Mouse (Mus musculus) embryonic facial prominence, embryonic 12.5 days (tissue): Measurements from ENCODE around the gene Kiss1. TPM values are rescaled to one million over a fixed set of nuclear protein-coding genes. Genes with fewer than 3 reads are reported as not detected.

ENCODE experiments used
- ATAC-seq: fragments of 200-750 bp; cut with Nextera tagmentation; 2 replicates; pipeline ENCODE4 v1.8.0; 2017; ENCODE audit not compliant: insufficient number of reproducible peaks, insufficient read depth, low FRiP score, low TSS enrichment
- H3K27ac ChIP-seq: fragments of 300-500 bp; sonication (generic); 2 replicates; pipeline ENCODE4 v1.5.1; 2016; ENCODE audit warnings: mild to moderate bottlenecking
- H3K27me3 ChIP-seq: fragments of 300-500 bp; sonication (generic); 2 replicates; pipeline ENCODE4 v1.6.1; 2016; ENCODE audit warnings: mild to moderate bottlenecking, moderate library complexity
- H3K36me3 ChIP-seq: fragments of 300-500 bp; sonication (generic); 2 replicates; pipeline ENCODE4 v1.6.1; 2016; ENCODE audit warnings: mild to moderate bottlenecking
- H3K4me1 ChIP-seq: fragments of 300-500 bp; sonication (generic); 2 replicates; pipeline ENCODE4 v1.6.1; 2016
- H3K4me2 ChIP-seq: fragments of 300-500 bp; sonication (generic); replicated peaks from 2 replicates; pipeline ENCODE4 v1.6.1; 2016; ENCODE audit warnings: mild to moderate bottlenecking, moderate library complexity
- H3K4me3 ChIP-seq: fragments of 300-500 bp; sonication (generic); 2 replicates; pipeline ENCODE4 v1.5.1; 2016; ENCODE audit warnings: mild to moderate bottlenecking
- H3K9ac ChIP-seq: fragments of 300-500 bp; sonication (generic); 2 replicates; pipeline ENCODE4 v1.6.1; 2016; ENCODE audit warnings: mild to moderate bottlenecking, moderate library complexity
- H3K9me3 ChIP-seq: fragments of 300-500 bp; sonication (generic); 2 replicates; pipeline ENCODE4 v1.6.1; 2016; ENCODE audit warnings: mild to moderate bottlenecking, moderate library complexity
- WGBS: fragments of 180-500 bp; shearing (Covaris S2); methylation state at CpG from one replicate; pipeline ENCODE4 v1.1.7; 2016; 5-methylcytosine and 5-hydroxymethylcytosine counted together
- polyA plus RNA-seq: library from polyadenylated mRNA; unstranded; fragments of >200 nt; fragmentation: Nextera tagmentation; extraction: Ambion mirVana; gene quantifications from 2 replicates; pipeline ENCODE4 v1.2.1, GENCODE M21; 2016

Gene Kiss1
- polyA plus RNA-seq, 1 experiment from 2014 or later, result not detected

DNA sequence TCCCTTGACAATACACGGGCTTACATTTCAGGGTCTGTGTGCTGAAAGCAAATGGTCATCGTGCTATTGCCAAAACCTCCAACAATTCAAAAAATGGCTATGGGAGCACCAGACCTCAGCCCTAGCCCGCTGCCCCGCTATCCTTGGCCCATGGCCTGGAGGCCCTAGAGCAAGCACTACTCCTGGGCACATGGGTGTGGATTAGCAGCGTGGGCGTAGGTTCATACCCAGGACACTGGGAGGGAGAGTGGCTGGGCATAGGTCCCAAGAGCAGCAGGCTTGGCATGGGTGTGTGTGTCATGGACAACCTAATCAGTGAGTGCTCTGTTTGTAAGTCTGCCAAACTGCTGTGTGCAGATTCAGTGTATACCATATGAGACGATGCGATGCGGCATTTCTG is 25.3 kb upstream of the Kiss1 start:
- ATAC-seq, result no peak
- no peak overlapping the region for H3K9ac ChIP-seq
- no peak overlapping the region for H3K4me2 ChIP-seq
- H3K36me3 ChIP-seq, result no peaks in the 10 kb centered on the region
- 0 out of 2 replicates have a peak overlapping the region, but pooled peaks have one; percentile 41 for H3K27ac ChIP-seq
- H3K4me3 ChIP-seq, result no peak overlapping the region
- H3K4me1 ChIP-seq, result peaks cover 26% of the 10 kb centered on the region
- 81% methylated on average over 9 of the region's 9 CpGs for WGBS
- H3K27me3 ChIP-seq, result peaks cover 23% of the 10 kb centered on the region
- H3K9me3 ChIP-seq, result no peaks in the 10 kb centered on the region

DNA sequence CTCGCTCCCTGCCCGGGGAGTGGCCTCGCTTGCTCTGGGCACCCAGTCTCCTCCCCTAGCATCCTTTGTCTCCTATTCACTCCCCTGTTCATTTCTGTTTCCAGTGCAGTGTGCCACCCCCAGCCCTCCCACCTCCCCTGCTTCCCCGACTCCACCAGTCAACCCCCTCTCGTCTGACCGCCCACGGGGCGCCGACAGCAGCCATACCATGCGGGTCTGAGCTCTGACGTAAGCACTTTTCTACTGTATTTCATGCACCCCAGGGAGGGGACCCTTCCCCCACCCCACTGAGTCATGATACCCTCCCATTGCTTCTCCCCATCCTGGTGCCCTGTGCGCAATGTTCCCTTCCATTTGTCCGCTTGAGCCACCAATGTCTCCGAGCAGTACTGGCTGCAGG is 22.9 kb upstream of the Kiss1 start:
- Histone ChIP-seq H3K27ac (no peak overlapping the region), H3K9ac (no peak overlapping the region)
- ATAC-seq, result no peak

DNA sequence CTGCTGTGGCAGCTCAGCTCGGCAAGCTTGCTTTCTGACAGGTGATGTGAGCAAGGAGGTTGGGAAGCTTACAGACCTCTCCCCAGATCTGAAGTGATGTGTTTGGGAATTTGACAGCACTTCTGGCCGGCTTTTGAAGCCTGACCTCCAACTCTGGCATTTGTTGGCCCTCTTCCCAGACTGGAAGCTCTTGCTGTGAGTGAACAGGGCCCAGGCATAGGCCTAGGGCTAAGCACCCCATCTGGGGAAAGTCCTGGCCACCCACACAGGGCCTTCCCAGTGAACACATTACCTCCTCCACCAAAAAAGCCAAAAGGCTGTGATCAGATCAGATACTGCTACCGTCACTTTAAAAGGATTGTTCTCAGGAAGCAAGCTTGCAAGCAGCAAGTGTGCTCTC is 19.1 kb upstream of the Kiss1 start:
- H3K27ac ChIP-seq, result no peak overlapping the region
- ATAC-seq, result no peak
- peaks cover 17% of the 10 kb centered on the region for H3K27me3 ChIP-seq
- no peak overlapping the region for H3K9ac ChIP-seq
- no peaks in the 10 kb centered on the region for H3K36me3 ChIP-seq
- WGBS, result 24% methylated on average over 3 of the region's 3 CpGs
- H3K4me1 ChIP-seq, result peaks cover 16% of the 10 kb centered on the region; the same call in 1 of the 2 replicates
- H3K4me3 ChIP-seq, result no peak overlapping the region
- H3K4me2 ChIP-seq, result no peak overlapping the region
- no peaks in the 10 kb centered on the region for H3K9me3 ChIP-seq

More for the DNA sequence above, 22.9 kb upstream of the Kiss1 start:
- H3K27me3 ChIP-seq, result peaks cover 23% of the 10 kb centered on the region
- no peaks in the 10 kb centered on the region for H3K9me3 ChIP-seq
- H3K4me2 ChIP-seq, result peak overlapping the region; percentile 27
- WGBS, result 35% methylated on average over 14 of the region's 14 CpGs
- H3K4me1 ChIP-seq, result peaks cover 36% of the 10 kb centered on the region
- no peak overlapping the region for H3K4me3 ChIP-seq
- no peaks in the 10 kb centered on the region for H3K36me3 ChIP-seq

DNA sequence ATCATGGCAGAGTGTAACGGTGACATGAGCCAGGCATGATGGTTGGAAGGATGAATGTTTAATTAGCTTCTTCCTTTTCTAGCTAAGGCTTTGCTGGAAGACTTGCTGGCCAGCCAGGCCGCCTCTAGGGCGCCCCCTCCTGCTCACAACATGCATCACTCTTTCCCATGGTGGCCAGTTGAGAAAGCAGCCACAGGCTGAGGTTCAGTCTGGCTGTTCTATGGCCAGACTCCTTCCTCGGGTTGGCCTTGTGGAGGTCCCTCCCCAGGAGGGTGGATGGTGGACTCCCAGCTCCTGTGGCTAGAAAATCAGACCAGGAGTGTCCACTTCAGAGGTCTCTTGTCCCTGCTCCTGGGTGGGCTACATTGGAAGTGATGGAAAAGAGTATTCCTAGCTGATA is 14.8 kb upstream of the Kiss1 start:
- H3K4me1 ChIP-seq, result peaks cover 10% of the 10 kb centered on the region; the same call in 1 of the 2 replicates
- ATAC-seq, result no peak
- H3K27me3 ChIP-seq, result no peaks in the 10 kb centered on the region
- H3K9me3 ChIP-seq, result no peaks in the 10 kb centered on the region
- no peaks in the 10 kb centered on the region for H3K36me3 ChIP-seq
- 11% methylated on average over 4 of the region's 4 CpGs for WGBS
- H3K4me2 ChIP-seq, result no peak overlapping the region
- no peak overlapping the region for H3K4me3 ChIP-seq
- H3K9ac ChIP-seq, result no peak overlapping the region
- no peak overlapping the region for H3K27ac ChIP-seq

DNA sequence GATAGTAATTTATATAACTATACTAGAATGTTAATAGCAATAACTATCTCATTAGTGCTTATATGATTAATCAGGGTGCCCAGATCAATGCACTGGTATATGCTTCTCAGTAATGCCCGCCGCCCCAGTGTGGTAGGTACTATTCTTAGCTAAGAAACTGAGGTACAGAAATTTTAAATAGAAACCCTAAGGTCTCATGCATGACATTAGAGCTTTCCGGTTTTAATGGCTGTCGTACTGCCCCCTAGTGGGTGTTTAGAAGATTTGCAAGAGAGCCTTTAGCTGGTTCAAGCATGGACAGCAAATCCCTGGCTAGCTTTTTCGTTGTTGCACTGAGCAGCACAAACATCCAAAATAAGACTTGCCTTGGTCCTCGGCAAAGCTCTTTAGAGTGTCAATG is 14.4 kb upstream of the Kiss1 start:
- Histone ChIP-seq H3K27ac (no peak overlapping the region), H3K4me1 (peaks cover 10% of the 10 kb centered on the region; the same call in 1 of the 2 replicates), H3K9ac (no peak overlapping the region), H3K27me3 (no peaks in the 10 kb centered on the region; the same call in 1 of the 2 replicates), H3K4me2 (no peak overlapping the region), H3K36me3 (no peaks in the 10 kb centered on the region), H3K4me3 (no peak overlapping the region), H3K9me3 (no peaks in the 10 kb centered on the region)
- WGBS, result 19% methylated on average over 6 of the region's 6 CpGs
- no peak for ATAC-seq

DNA sequence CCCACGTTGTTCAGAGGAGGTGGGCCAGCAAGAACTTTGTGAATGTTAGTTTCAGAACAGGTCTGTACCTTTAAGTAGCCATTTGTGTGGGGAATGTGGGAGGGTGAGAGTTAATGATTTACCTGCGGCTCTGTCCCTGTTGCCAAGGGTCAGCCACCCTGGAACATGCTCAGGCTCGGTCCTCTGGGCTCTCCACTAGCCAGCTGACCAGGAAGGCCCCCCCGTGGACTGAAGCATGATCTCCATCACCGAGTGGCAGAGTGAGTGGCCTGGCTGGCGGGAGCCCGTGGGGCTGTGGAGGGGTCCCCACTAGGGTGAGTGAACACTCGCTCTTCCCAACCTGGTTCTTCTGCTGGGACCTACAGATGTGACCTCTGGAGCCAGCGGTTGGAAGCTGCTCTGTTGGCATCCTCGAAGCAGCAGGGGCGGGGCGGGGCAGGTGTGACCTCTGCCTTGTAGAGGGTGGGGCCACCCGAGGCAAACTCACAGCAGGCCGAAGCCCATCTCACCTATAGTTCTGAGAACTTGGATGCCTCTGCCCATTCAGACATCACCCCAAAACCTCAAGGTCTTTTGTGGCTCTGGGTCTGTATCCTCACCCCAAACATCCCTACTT is 11.9 kb upstream of the Kiss1 start, which contains the start of gene Golt1a:
TSS of gene Golt1a (plus strand) at position 149 of the 616 bp plus-strand sequence.
- no peak for ATAC-seq
- H3K9ac ChIP-seq, result no peak within 1 kb of the TSS
- H3K4me2 ChIP-seq, result no peak within 1 kb of the TSS

DNA sequence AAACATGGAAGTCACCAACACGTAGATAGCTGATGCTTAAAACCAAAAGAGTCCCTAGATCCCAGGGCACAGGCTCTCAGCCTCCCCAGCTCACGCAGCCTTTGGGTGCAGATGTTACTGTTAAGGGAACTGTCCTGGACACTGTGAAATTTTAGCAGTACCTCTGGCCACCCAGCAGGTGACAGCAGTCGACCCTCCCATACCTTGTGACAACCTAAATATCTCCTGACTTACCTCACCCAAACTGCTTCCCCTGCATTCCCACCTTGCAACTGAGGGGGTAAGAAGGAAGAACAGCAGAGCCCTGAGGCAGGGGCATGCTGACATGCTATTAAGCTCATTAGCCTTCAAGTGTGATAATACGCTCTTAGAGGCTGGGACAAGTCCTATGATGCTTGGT is 10.4 kb upstream of the Kiss1 start:
- ATAC-seq, result 0 out of 2 replicates have a peak, but pooled peaks have one; percentile 31
- WGBS, result 49% methylated on average over 4 of the region's 4 CpGs
- no peaks in the 10 kb centered on the region for H3K9me3 ChIP-seq

More for the DNA sequence above, 11.9 kb upstream of the Kiss1 start, which contains the start of gene Golt1a:
- Histone ChIP-seq H3K9me3 (no peaks in the 10 kb centered on the region), H3K36me3 (no peaks in the 10 kb centered on the region), H3K27ac (no peak within 1 kb of the TSS), H3K4me1 (peaks cover 9% of the 10 kb centered on the region; the same call in 1 of the 2 replicates), H3K27me3 (no peaks in the 10 kb centered on the region; the same call in 1 of the 2 replicates), H3K4me3 (no peak within 1 kb of the TSS)
- WGBS, result 66% methylated on average over 14 of the region's 14 CpGs

DNA sequence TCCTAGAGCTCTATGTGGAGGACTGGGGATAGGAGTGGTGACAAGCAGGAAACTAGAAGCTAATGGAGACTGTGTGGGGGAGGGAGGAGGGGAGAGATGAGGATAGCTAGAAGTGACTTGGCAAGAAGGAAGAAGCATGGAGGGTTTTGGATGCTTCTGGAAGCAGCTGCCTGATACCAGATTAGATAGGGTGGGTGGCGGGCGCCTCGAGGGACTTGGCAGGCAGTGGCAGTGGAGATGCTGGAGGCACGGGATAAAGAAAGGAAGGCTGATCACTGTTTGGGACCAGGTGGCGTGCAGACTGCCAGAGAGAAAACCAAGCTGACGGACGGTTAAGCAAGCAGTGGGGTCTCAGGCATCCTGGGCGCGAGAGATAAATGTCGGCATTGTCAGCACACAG is 9.7 kb upstream of the Kiss1 start:
- H3K4me1 ChIP-seq, result peaks cover 9% of the 10 kb centered on the region; the same call in 1 of the 2 replicates
- 14% methylated on average over 10 of the region's 10 CpGs for WGBS

More for the DNA sequence above, 10.4 kb upstream of the Kiss1 start:
- Histone ChIP-seq H3K9ac (no peak overlapping the region), H3K4me2 (no peak overlapping the region), H3K27me3 (no peaks in the 10 kb centered on the region; the same call in 1 of the 2 replicates), H3K36me3 (no peaks in the 10 kb centered on the region), H3K4me1 (peaks cover 9% of the 10 kb centered on the region; the same call in 1 of the 2 replicates), H3K27ac (no peak overlapping the region), H3K4me3 (no peak overlapping the region)

DNA sequence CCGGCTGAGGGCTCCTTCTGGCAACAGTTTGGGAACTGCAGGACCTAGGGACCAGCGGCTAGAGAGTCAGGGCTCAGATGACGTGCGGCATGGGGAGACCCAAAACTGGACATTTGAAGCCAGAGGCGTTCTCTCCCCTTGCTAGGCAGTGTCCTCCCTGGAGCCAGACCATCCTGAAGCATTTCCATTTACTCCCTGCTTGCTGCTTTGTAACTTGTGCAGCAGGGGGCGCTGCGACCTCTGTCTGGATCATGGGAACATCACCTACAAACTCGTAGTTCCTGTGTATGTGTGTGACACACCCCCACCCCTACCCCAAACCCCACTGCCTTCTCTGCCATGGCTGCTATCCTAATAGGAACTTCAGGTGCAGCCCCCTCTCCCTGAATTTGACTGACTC is 7.3 kb upstream of the Kiss1 start:
- Histone ChIP-seq H3K4me1 (peaks cover 9% of the 10 kb centered on the region; the same call in 1 of the 2 replicates), H3K27ac (no peak overlapping the region), H3K27me3 (no peaks in the 10 kb centered on the region; the same call in 1 of the 2 replicates), H3K9me3 (0 out of 2 replicates have a peak, but pooled peaks cover 6% of the 10 kb centered on the region), H3K4me2 (no peak overlapping the region), H3K36me3 (no peaks in the 10 kb centered on the region), H3K9ac (no peak overlapping the region), H3K4me3 (no peak overlapping the region)
- no peak for ATAC-seq
- WGBS, result 19% methylated on average over 8 of the region's 8 CpGs

More for the DNA sequence above, 9.7 kb upstream of the Kiss1 start:
- ATAC-seq, result no peak
- Histone ChIP-seq H3K4me3 (no peak overlapping the region), H3K4me2 (peak overlapping the region; percentile 8; the same call in 1 of the 2 replicates), H3K27ac (no peak overlapping the region), H3K9me3 (no peaks in the 10 kb centered on the region), H3K36me3 (no peaks in the 10 kb centered on the region), H3K27me3 (no peaks in the 10 kb centered on the region; the same call in 1 of the 2 replicates), H3K9ac (peak overlapping the region; percentile 5; the same call in 1 of the 2 replicates)

DNA sequence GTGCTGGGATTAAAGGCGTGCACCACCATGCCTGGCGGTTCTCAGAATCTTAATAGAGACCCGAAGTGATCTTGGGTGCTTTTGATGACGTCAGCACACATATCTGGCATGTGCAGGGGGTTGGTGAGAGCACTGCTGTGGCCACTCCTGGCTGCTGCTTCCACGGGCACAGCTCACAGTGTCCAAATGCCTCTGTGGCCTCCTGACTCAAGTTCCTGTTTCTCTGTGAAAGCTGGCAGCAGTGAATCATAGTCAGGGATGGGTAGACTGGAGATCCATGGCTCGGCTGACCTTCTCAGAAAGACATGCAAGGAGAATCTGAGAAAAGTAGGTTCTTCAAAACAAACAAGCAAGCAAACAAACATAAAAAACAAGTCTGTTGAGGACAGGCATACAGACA is 5.9 kb upstream of the Kiss1 start:
- peaks cover 9% of the 10 kb centered on the region; the same call in 1 of the 2 replicates for H3K4me1 ChIP-seq
- no peak for ATAC-seq

DNA sequence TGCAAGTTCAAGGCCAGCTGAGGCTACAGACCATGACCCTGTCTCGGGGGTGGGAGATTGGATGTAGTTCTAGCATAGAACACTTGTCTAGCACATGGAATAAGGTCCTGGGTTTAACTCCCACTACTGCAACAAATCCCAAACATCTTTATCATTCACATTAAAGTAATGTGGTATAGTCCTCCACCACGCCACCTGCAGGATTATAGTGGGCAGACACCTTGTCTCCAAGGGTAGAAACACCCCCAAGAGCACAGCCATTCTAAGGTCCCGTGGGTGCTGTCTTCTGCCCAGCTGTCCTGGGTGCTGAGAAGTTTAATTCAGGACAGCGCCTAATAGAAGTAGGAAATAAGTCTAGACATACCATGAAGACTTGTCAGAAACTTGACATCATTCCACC is 5.1 kb upstream of the Kiss1 start:
- H3K4me3 ChIP-seq, result no peak overlapping the region
- ATAC-seq, result no peak
- H3K9ac ChIP-seq, result no peak overlapping the region
- 0 out of 2 replicates have a peak, but pooled peaks cover 6% of the 10 kb centered on the region for H3K9me3 ChIP-seq
- no peak overlapping the region for H3K4me2 ChIP-seq
- H3K27me3 ChIP-seq, result no peaks in the 10 kb centered on the region; the same call in 1 of the 2 replicates
- WGBS, result 73% methylated on average over 4 of the region's 4 CpGs
- no peaks in the 10 kb centered on the region for H3K36me3 ChIP-seq
- H3K27ac ChIP-seq, result no peak overlapping the region
- peaks cover 9% of the 10 kb centered on the region; the same call in 1 of the 2 replicates for H3K4me1 ChIP-seq

More for the DNA sequence above, 5.9 kb upstream of the Kiss1 start:
- Histone ChIP-seq H3K36me3 (no peaks in the 10 kb centered on the region), H3K9ac (no peak overlapping the region), H3K4me2 (no peak overlapping the region), H3K4me3 (no peak overlapping the region), H3K27me3 (no peaks in the 10 kb centered on the region; the same call in 1 of the 2 replicates), H3K27ac (no peak overlapping the region), H3K9me3 (0 out of 2 replicates have a peak, but pooled peaks cover 6% of the 10 kb centered on the region)
- 85% methylated on average over 6 of the region's 6 CpGs for WGBS

DNA sequence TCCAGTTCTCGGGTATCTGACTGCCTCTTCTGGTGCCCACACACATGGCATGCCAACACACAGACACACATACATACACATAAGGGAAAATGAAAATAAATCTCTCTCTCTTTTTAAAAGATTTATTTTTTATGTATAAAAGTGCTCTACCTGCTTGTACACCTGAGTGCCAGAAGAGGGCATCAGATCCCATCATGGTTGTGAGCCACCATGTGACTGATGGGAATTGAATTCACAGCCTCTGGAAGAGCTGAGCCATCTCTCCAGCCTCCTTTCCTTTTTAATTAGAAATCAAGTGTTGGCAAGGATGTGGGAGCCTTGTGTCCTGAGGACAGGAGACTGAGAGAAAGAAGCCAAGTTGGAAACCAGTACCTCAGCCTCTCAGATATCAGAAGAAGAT is 4.5 kb upstream of the Kiss1 start:
- ATAC-seq, result no peak
- Histone ChIP-seq H3K4me2 (no peak overlapping the region), H3K27ac (no peak overlapping the region), H3K4me3 (no peak overlapping the region), H3K9ac (no peak overlapping the region), H3K4me1 (peaks cover 5% of the 10 kb centered on the region; the same call in 1 of the 2 replicates), H3K27me3 (no peaks in the 10 kb centered on the region; the same call in 1 of the 2 replicates), H3K9me3 (0 out of 2 replicates have a peak, but pooled peaks cover 6% of the 10 kb centered on the region), H3K36me3 (no peaks in the 10 kb centered on the region)
- 77% methylated on average over 1 of the region's 1 CpGs for WGBS
